Mouse (Mus musculus) kidney, postnatal 0 days (tissue): ENCODE data around the gene Dlx2. TPM values are rescaled to one million over a fixed set of nuclear protein-coding genes. Genes with fewer than 3 reads are reported as not detected.

Source experiments
- ATAC-seq: fragments of 200-750 bp; cut with Nextera tagmentation; replicated peaks from 2 replicates; pipeline ENCODE4 v1.8.0; 2017; ENCODE audit warnings: low read depth, moderate number of reproducible peaks, moderate TSS enrichment, moderate library complexity; ENCODE audit not compliant: low FRiP score
- DNase-seq: peaks from one replicate; pipeline ENCODE4 v3.0.0-alpha.2; 2016; ENCODE audit warnings: low spot score
- H3K27ac ChIP-seq: fragments of 300-500 bp; sonication (generic); 2 replicates; pipeline ENCODE4 v1.5.1; 2014; ENCODE audit warnings: mild to moderate bottlenecking
- H3K27me3 ChIP-seq: fragments of 300-500 bp; sonication (generic); 2 replicates; pipeline ENCODE4 v1.6.1; 2014; ENCODE audit warnings: low read length, mixed read lengths; ENCODE audit not compliant: insufficient read depth
- H3K36me3 ChIP-seq: fragments of 300-500 bp; sonication (generic); 2 replicates; pipeline ENCODE4 v1.6.1; 2014; ENCODE audit warnings: low read length, mixed read lengths; ENCODE audit not compliant: insufficient read depth
- H3K4me1 ChIP-seq: fragments of 300-500 bp; sonication (generic); replicated peaks from 2 replicates; pipeline ENCODE4 v1.6.1; 2014; ENCODE audit warnings: antibody characterized with exemption, low read length, mixed read lengths; ENCODE audit not compliant: insufficient read depth
- H3K4me2 ChIP-seq: fragments of 300-500 bp; sonication (generic); 2 replicates; pipeline ENCODE4 v1.6.1; 2014; ENCODE audit warnings: mild to moderate bottlenecking, low read length, moderate library complexity, mixed read lengths
- H3K4me3 ChIP-seq: fragments of 300-500 bp; sonication (generic); replicated peaks from 2 replicates; pipeline ENCODE4 v1.5.1; 2014; ENCODE audit warnings: low read depth, low read length
- H3K9ac ChIP-seq: fragments of 300-500 bp; sonication (generic); 2 replicates; pipeline ENCODE4 v1.6.1; 2014; ENCODE audit warnings: low read depth, low read length
- H3K9me3 ChIP-seq: fragments of 300-500 bp; sonication (generic); replicated peaks from 2 replicates; pipeline ENCODE4 v1.6.1; 2016; ENCODE audit warnings: low read length, inconsistent platforms, mixed read lengths
- CTCF ChIP-seq: IDR thresholded peaks from 2 replicates; pipeline ENCODE4 v1.5.1; 2016; ENCODE audit warnings: antibody characterized with exemption, low read depth, mild to moderate bottlenecking, moderate library complexity
- WGBS: fragments of 180-500 bp; shearing (Covaris S2); extraction: QIAGEN DNeasy Blood & Tissue Kit; methylation state at CpG from one replicate; pipeline ENCODE4 v1.1.7; 2014; 5-methylcytosine and 5-hydroxymethylcytosine counted together
- polyA plus RNA-seq: library from polyadenylated mRNA; unstranded; fragments of >200 nt; fragmentation: Nextera tagmentation; extraction: Ambion mirVana; gene quantifications from 2 replicates; pipeline ENCODE4 v1.2.1, GENCODE M21; 2015

Dlx2 gene
- polyA plus RNA-seq, 1 experiment from 2014 or later: not detected

DNA sequence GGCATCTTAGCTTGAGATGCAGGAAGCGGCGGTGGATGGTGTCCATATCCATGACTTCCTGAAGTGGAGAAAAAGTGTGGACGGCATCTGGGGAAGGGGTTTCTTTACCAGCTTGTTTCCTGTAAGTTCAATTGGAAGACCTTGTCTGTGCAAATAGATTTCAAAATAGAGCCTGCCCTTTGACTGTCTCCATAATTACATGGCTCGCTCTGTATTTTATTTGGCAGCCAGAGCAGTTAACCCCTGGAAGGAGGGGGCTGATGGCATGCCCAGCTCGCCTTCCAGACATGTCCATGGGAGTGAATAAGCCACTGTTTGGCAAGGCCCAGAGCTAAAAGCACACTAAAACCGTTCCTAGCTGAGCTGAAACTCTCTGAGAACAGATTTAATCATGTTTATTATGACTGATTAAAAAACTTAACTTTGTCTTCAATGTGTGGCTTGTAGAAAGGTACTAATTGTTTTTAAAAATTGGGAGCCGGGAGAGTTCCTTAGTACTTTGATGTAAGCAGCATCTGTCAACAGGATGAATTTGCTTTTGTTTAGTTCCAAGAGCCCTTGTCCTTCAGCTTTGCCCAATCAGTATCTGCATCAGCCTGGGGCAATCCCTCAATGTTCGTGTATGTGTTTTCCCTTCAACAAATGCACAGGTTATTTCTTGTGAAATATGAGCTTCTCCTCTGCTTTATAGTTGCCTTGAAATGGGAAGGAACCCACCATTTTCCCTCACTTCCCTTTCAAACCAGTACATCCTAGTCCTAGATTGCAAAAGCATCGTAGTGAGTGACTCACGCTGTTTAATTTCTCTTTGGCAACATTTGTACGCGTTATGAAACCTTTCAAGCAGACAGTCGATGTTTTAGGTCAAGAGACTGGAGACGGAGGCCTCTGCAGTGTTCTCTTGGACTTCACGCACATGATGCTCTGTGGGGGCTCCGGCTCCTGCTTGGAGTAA lies 47.0 kb downstream of the Dlx2 start:
- no peak for TF ChIP-seq CTCF
- ATAC-seq (no peak), DNase-seq (no peak)
- no peak overlapping the region for H3K4me3 ChIP-seq
- H3K4me1 ChIP-seq: no peaks in the 10 kb centered on the region
- no peak overlapping the region for H3K4me2 ChIP-seq
- H3K9me3 ChIP-seq: no peaks in the 10 kb centered on the region
- no peaks in the 10 kb centered on the region for H3K27me3 ChIP-seq
- H3K9ac ChIP-seq: no peak overlapping the region
- H3K27ac ChIP-seq: no peak overlapping the region
- 66% methylated on average over 16 of the region's 16 CpGs for WGBS
- H3K36me3 ChIP-seq: no peaks in the 10 kb centered on the region

DNA sequence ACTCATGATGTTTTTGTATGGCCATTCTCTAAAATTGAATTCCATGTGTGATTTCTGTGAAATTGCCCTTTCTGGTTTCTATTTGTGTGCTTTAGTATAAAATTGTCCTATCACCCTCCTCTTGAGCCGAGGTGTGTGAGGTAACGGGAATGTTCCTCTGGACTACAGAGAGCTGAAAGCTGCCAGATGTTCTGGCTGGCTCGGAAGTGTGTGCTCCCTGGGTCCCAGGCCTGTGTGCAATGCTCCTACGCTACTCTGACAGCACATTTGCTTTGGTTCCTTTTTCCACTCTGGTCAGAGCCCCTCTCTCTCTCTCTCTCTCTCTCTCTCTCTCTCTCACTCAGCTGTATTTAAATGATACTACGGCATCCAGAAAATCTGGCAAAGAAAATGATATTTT lies 49.4 kb downstream of the Dlx2 start:
- Histone ChIP-seq H3K36me3 (no peaks in the 10 kb centered on the region), H3K4me3 (no peak overlapping the region), H3K27me3 (no peaks in the 10 kb centered on the region), H3K9me3 (no peaks in the 10 kb centered on the region), H3K9ac (no peak overlapping the region), H3K4me2 (no peak overlapping the region), H3K27ac (no peak overlapping the region), H3K4me1 (no peaks in the 10 kb centered on the region)
- no peak for TF ChIP-seq CTCF
- 54% methylated on average over 5 of the region's 5 CpGs for WGBS
- no peak for DNase-seq
- no peak for ATAC-seq

DNA sequence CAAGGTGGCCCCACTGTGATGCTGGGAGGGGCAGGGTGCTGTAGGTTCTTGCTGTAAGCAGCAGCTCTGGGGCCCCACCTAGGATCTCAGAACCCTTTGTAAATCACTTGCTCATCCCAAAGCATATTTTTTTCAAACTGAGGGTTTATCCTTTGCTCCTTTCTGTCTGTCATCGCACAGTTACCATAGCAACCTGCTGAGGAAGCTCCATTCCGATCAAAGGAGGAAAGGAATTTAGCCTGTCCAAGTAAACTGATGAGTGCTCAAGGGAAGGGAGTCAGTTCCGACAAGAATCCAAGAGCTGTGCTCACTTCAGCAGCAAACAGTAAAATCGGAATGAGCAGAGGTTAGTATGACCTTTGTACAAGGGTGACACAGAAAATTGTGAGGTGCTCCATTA lies 51.6 kb downstream of the Dlx2 start:
- H3K36me3 ChIP-seq: no peaks in the 10 kb centered on the region
- no peaks in the 10 kb centered on the region for H3K27me3 ChIP-seq
- 38% methylated on average over 4 of the region's 4 CpGs for WGBS
- DNase-seq (no peak), ATAC-seq (no peak)
- no peak overlapping the region for H3K4me2 ChIP-seq
- TF ChIP-seq CTCF: no peak
- no peak overlapping the region for H3K4me3 ChIP-seq
- H3K9ac ChIP-seq: no peak overlapping the region
- H3K27ac ChIP-seq: no peak overlapping the region
- no peaks in the 10 kb centered on the region for H3K9me3 ChIP-seq
- H3K4me1 ChIP-seq: no peaks in the 10 kb centered on the region

DNA sequence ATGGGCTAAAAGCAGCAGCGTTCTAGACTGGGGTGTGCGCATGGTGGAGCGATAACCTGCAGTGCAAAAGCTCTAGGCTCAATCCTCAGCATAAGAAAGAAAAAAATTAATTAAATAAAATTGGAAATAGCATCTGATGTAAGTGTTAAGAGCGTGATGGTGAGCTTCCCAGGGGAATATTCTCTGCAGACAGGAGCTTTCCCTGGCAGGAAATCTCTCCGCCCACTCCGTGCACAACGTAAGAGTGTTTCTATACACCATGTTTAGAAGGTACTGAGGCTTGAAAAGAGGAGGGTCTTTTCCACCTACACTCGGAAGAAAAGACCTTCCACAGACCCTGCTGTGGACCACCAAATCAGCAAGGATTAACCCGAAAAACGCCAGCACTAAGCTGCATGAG lies 52.1 kb downstream of the Dlx2 start:
- Histone ChIP-seq H3K9ac (no peak overlapping the region), H3K4me3 (no peak overlapping the region), H3K27me3 (no peaks in the 10 kb centered on the region), H3K27ac (no peak overlapping the region), H3K36me3 (no peaks in the 10 kb centered on the region), H3K4me2 (no peak overlapping the region), H3K4me1 (no peaks in the 10 kb centered on the region), H3K9me3 (no peaks in the 10 kb centered on the region)
- ATAC-seq (no peak), DNase-seq (no peak)
- 70% methylated on average over 10 of the region's 10 CpGs for WGBS
- TF ChIP-seq CTCF: no peak

Other genes with a start within 250 kb of the Dlx2 start
- gene Slc25a12, start 179.0 kb downstream of the Dlx2 start, polyA plus RNA-seq: 50.9 and 51.4 TPM in 2 replicates
- gene Hat1, start 157.8 kb downstream of the Dlx2 start, polyA plus RNA-seq: 85.9 and 94.2 TPM in 2 replicates
- 43.1 and 43.6 TPM in 2 replicates for gene Metap1d, start 93.5 kb downstream of the Dlx2 start, polyA plus RNA-seq
- gene Dlx1, start 18.6 kb downstream of the Dlx2 start, polyA plus RNA-seq: not detected in 2 replicates
- gene Itga6, start 198.9 kb upstream of the Dlx2 start, polyA plus RNA-seq: 82.4 and 84.5 TPM in 2 replicates